In the genomic region with DNA sequence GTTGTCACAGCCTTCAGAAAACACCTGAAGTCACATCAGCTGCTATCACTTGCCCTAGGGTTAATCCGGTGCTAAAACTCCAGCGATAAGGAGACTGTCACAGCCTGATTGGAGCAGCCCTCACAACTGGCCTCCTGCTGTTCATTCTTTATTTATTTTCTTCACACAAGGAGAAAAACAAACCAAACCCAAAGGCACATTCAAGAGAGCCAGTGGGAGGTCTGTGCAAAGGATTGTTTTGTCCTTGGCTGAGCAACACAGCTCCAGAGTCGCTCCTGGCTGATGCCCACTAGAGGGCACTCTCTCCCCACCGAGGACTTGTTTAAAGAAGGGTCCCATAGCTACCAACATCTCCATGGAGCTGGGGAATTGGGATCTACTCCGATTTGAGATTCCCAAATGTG, we compare ENCODE assay signal across 8 mouse cellular contexts.
DNase-seq lines count a peak whose midpoint lies in the region; ATAC-seq lines count a peak whose summit lies in the region.

No protein-coding gene starts in this region.

- no peak overlapping the region; the same call in 1 of the 2 replicates for H3K4me2 ChIP-seq in forebrain, embryonic 14.5 days (ENCODE audit: low read length)
- no peak overlapping the region for H3K4me2 ChIP-seq in liver, embryonic 16.5 days (ENCODE audit: low read depth, low read length)

- DNase-seq in Muller cell, postnatal 12 days (ENCODE audit: inconsistent ontology term), result peak; percentile 82
- DNase-seq in cerebellum, adult 11 months, result peak; percentile 59
- peak; percentile 95 for DNase-seq in forebrain, embryonic 14.5 days (ENCODE audit: low spot score)
- DNase-seq in heart, postnatal 10 days, result peak; percentile 83 to 85
- DNase-seq in kidney, postnatal 4 days, result peak; percentile 86 to 90
- peak; percentile 55 for DNase-seq in ovary, adult 18-20 months (ENCODE audit: low spot score)
- DNase-seq in yolk sac, embryonic 10.5 days (ENCODE audit: low spot score), result peak; percentile 53

- no peaks in the 10 kb centered on the region for H3K27me3 ChIP-seq in forebrain, embryonic 14.5 days (replicated peaks; ENCODE audit: control insufficient read depth, insufficient read depth, low read length)
- no peaks in the 10 kb centered on the region for H3K27me3 ChIP-seq in liver, embryonic 16.5 days (ENCODE audit: control insufficient read depth, insufficient read depth, low read depth, low read length)

- under 1% methylated on average over 5 of the region's 5 CpGs for WGBS in forebrain, embryonic 14.5 days
- WGBS in liver, embryonic 16.5 days (ENCODE audit: insufficient replicate concordance), result 20% methylated on average over 5 of the region's 5 CpGs

- H3K4me3 ChIP-seq in forebrain, embryonic 14.5 days (ENCODE audit: low read depth, low read length), result no peak overlapping the region
- H3K4me3 ChIP-seq in liver, embryonic 16.5 days (ENCODE audit: low read depth, low read length), result no peak overlapping the region

- peaks cover 48% of the 10 kb centered on the region for H3K4me1 ChIP-seq in forebrain, embryonic 14.5 days (ENCODE audit: control insufficient read depth, insufficient read depth, low read length)
- H3K4me1 ChIP-seq in liver, embryonic 16.5 days (ENCODE audit: control insufficient read depth, low read depth, low read length), result peaks cover 2% of the 10 kb centered on the region

- no peaks in the 10 kb centered on the region for H3K9me3 ChIP-seq in forebrain, embryonic 14.5 days (replicated peaks; ENCODE audit: control insufficient read depth, low read length)
- no peaks in the 10 kb centered on the region for H3K9me3 ChIP-seq in liver, embryonic 16.5 days (replicated peaks; ENCODE audit: control insufficient read depth, low read length)

- peak; percentile 86 for ATAC-seq in forebrain, embryonic 14.5 days
- 0 out of 2 replicates have a peak, but pooled peaks have one; percentile 57 for ATAC-seq in liver, embryonic 16.5 days (ENCODE audit: low read depth)

- H3K27ac ChIP-seq in forebrain, embryonic 14.5 days (ENCODE audit: low read depth, low read length), result no peak overlapping the region
- no peak overlapping the region for H3K27ac ChIP-seq in liver, embryonic 16.5 days (ENCODE audit: low read length)

- intact Hi-C loops in heart, postnatal 10 days (cut with DNase I), result loop anchor here (2.0 to 10.0 kb wide), 6 partner anchors 122 to 1245 kb away; a partner anchor contains a TSS

- peaks cover 6% of the 10 kb centered on the region for H3K36me3 ChIP-seq in forebrain, embryonic 14.5 days (ENCODE audit: control insufficient read depth, insufficient read depth, low read length)
- no peaks in the 10 kb centered on the region for H3K36me3 ChIP-seq in liver, embryonic 16.5 days (ENCODE audit: control insufficient read depth, insufficient read depth)

- H3K9ac ChIP-seq in forebrain, embryonic 14.5 days (ENCODE audit: low read length), result peak overlapping the region; percentile 29; the same call in 1 of the 2 replicates
- H3K9ac ChIP-seq in liver, embryonic 16.5 days (ENCODE audit: low read depth, low read length), result no peak overlapping the region
